Mouse (Mus musculus): ENCODE data around the gene Cdh10. TPM values are rescaled to one million over a fixed set of nuclear protein-coding genes. Genes with fewer than 3 reads are reported as not detected.
A peak's percentile ranks its signal among the peaks of the same experiment; 100 is the strongest.

The Cdh10 gene
- under 1 TPM in 1 of 2 experiments, not detected in 1; 0.17 TPM for total RNA-seq (2021)
- polyA plus RNA-seq (2012; rRNA removed) = 0.04 TPM in 1 of 2 replicates, not detected in the other
- long read RNA-seq = 0 reads

GRCm38 (mm10) chr15:18818185-18818973, at the start of gene Cdh10:
TSS of gene Cdh10 (plus strand) at chr15:18818947.
- peak; percentile 18 for DNase-seq

DNA sequence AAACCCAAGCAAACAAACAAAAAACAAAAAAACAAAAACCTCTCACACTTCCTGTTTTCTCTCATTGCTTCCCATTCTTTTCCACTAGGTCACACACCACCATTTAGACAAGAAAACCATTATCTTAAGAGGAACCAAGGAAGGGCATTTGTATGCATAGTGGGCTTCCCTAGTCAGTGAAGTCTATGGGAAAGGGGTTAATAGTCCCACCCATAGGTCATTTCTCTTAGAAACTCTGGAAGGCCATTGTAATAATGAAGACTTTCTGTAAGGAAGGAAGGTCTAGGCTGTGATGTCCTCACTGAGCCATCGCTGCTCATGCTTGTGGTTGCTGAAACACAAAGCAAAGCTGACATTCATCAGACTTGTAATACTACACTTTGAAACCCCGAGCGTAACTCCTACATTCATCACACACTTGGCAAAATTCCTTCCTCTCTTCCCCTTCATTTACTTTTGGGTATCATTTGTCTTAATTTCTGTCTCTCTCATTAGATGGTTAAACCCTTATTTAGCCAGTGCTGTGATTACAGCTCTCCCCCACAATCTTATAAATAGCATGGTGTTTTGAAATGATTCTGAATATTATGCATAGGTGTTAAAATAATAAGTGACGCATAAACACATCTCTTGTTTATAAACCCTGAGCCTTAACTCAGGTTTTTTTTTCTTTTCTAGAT, 9.5 kb upstream of the Cdh10 start:
- no peak for DNase-seq

- no peak for DNase-seq
Observed at GRCm38 (mm10) chr15:18817707-18818106, 1.0 kb upstream of the Cdh10 start.

DNA sequence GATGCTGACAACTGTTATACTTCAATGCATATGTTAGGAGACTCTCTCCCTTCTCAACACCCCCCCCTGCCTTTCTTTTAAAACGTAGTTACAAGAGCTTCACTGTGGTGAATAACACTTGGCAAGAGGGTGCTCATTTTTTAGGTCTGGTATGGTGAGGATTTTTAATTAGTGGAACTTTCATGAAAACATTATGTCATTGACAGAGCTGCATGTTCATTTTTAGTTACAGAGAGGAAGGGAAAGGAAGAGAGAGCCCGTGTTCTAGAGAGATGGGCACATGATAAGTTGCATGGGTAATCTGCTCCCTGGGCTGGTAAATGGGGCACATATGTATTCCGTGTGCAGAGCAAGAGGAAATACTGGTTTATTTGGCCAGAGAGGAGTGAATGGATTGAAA, 1.5 kb downstream of the Cdh10 start:
- no peak for DNase-seq

DNA sequence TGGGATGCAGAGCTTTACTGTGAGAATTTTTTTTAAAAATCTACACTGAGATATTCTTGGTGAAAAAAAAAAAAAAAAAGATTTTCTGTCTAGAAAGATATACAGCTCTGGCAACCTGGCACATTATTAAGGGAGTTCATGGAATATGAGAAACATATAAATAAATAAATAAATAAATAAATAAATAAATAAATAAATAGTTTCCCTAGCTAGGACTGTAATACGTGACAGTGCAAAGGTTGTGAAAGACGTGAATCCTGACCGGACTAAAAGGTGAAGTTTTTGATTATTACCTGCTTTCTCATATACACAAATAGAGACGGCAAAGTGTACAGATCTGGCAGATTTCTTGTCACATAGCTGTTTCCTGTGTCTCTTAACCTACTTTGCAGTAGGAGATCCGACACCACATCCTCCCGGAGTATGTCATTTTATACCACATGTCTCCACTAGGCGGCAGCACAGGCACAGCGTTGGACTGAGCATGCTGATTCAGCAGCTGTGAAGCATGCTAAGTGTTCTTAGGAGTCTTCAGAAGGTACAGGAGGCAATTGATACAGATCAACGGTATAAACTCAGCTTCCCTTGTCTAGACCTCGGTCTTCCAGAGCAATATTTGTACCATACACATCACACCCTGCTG, 2.5 kb downstream of the Cdh10 start:
- DNase-seq = peak; percentile 72

DNA sequence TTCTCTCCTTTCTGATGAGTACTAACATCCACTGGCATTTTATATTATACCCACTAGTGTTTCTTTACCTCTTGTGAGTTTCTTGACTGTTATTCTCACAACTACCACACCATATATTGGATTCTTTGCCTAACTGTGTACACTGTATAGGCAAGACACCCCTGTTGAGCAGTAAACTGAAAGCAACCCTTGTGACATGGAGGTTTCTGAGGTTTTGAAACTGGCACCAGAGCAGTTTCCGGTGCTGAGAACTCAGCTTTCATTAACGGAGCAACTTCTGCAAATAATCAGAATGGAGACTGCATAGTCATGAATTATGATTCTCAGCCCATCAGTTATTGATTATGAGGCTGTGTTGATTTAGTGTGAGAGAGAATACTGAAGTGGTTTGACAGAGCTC, 4.7 kb downstream of the Cdh10 start:
- DNase-seq = no peak

- DNase-seq = peak; percentile 45
Observed at GRCm38 (mm10) chr15:18832263-18832662, 13.5 kb downstream of the Cdh10 start.

GRCm38 (mm10) chr15:18841769-18842168, 23.0 kb downstream of the Cdh10 start:
- DNase-seq = no peak

DNA sequence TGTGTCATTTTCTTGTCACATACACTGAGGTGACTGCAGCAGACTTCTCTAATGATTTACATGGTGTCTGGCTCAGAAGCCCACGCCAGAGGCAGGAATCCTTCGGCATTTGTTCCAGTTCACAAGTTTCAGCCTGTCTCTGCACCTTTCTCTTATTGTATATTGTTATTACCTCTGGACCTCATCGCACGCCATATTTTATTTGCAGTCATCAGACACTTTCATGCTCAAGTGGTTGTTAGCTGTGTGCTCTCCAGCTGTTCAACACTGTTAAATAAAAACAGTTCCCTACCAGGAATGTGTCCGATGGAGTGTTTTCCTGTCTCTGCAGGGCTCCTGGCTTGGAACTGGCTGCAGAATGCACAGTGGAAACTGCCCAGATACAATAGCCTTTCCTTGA, 26.1 kb downstream of the Cdh10 start:
- no peak for DNase-seq

GRCm38 (mm10) chr15:18850497-18850896, 31.8 kb downstream of the Cdh10 start:
- no peak for DNase-seq

- DNase-seq = no peak
Observed at GRCm38 (mm10) chr15:18858135-18858534, 39.4 kb downstream of the Cdh10 start.

- no peak for DNase-seq
Observed at GRCm38 (mm10) chr15:18869871-18870270, 51.1 kb downstream of the Cdh10 start.

DNA sequence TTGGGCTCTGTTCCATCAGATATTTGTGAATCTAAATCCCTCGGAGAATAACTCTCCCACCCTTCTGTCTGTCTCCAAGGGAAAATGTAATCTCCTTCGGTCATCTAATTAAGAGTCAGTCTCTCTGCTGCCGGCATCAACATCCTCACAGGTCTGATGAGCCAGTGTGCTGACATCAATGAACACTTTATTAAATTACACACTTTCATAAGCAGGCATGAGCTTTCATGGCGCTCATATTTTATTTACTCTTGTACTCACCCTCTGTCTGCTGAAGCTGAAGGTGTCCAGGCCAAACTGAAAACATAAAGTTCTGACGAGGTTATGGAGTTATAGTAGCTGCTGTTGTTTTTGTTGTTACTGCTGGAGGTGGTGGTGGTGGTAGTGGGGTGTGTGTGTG, 62.7 kb downstream of the Cdh10 start:
- DNase-seq = no peak

- no peak for DNase-seq
Observed at GRCm38 (mm10) chr15:18886673-18887072, 67.9 kb downstream of the Cdh10 start.

GRCm38 (mm10) chr15:18888912-18889311, 70.2 kb downstream of the Cdh10 start:
- DNase-seq = no peak

DNA sequence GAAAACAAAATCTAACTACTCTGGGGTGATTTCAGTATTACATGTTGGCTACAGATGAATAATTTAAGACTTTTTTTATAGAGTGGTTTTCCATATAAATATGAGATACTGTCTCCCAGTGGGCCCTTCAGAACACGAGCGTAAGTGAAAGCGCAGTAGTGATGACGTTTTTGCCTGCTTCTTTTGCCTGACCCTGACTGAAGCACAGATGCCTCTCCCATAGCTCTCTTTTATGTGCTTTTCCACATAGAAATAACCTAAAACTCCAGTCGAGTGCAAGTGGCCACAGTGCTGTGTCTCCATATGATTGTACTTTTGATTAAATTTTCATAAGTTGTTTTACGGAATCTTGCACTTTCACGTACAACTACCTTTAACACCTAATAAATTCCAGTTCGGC, 71.6 kb downstream of the Cdh10 start:
- no peak for DNase-seq

GRCm38 (mm10) chr15:18900776-18901175, 82.0 kb downstream of the Cdh10 start:
- DNase-seq = no peak

DNA sequence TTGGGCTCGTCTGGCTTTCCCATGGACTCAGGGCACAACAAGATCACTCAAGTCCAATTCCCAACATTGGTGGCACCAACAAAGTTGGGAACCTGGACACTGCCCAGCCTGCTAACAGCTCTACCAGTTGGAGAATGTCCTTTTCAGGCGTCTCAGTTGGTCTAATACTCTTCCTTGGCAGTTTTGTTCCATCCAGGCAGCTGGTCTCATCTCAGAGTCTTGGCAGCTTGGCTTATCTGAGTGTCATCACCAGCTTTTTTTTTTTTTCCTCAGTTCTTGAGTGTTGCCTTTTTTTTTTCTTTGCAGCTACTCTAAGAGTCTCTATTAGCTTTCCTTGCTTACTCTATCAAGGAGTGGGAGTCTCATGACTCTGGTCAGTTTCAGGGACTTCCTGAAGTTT, 85.4 kb downstream of the Cdh10 start:
- no peak for DNase-seq

- DNase-seq = no peak
Observed at GRCm38 (mm10) chr15:18910612-18911011, 91.9 kb downstream of the Cdh10 start.

- DNase-seq = no peak
Observed at GRCm38 (mm10) chr15:18925392-18926117, 106.8 kb downstream of the Cdh10 start.

DNA sequence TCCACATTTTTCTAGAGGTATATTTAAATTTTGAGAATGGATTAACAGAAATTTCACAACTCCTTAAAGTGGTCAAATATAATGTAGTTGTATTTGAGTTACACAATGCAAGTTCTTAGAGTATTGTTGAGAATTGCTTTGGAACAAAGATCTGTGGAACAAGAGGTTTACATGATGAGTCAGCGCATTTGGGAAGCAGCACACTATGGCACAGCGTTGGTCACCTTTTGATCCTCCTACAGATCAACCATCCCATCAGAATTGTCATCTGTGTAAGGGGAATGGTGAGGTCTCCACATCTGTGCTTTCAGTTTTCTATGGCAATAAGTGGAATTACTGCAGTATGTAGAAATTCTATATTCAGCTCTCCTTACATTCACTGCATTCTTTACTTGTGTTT, 108.2 kb downstream of the Cdh10 start:
- DNase-seq = no peak

DNA sequence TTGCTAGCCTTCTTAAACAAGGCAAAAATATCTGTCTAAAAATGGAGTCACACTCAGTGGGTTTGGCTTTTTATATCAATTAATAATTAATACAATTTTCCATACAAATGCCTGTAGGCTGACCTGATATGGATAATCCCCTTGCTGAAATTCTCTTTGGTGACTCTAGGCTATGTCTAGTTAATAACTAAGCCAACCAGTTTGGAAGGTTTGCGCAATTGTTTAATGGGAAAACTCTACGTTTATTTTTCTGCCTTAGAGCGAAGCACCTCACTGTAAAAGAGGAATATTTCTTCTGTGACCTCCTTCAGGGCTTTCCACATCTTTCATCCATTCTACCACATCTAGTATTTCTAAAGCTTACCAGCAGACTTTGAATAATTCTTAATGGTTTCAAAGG, 133.5 kb downstream of the Cdh10 start:
- DNase-seq = no peak
